Mouse (Mus musculus) adrenal gland, adult 18-20 months (tissue): Measurements from ENCODE around the gene Gm20458. TPM values are rescaled to one million over a fixed set of nuclear protein-coding genes. Genes with fewer than 3 reads are reported as not detected.

ENCODE experiments used
- DNase-seq, 2 experiments: peaks; one replicate each; pipeline ENCODE4 v3.0.0; 2021 to 2022; ENCODE audit warnings: low spot score in 2 of 2
- total RNA-seq, 2 experiments: library from RNA; stranded (reverse); gene quantifications; 1 replicate in 1 of 2; 2 replicates in 1 of 2; pipeline ENCODE4 v1.2.3; 2021

Gm20458 gene
- total RNA-seq, 2 experiments from 2014 or later, result 5.7 TPM; not detected in 1

- no peak for DNase-seq
These were observed 11.3 kb upstream of the Gm20458 start for GRCm38 (mm10) chr2:164449341-164450042.

- no peak for DNase-seq
These were observed 8.6 kb upstream of the Gm20458 start for GRCm38 (mm10) chr2:164452000-164452676.

- DNase-seq, result no peak
These were observed 7.6 kb upstream of the Gm20458 start for GRCm38 (mm10) chr2:164453047-164453757.

- DNase-seq, result no peak
These were observed 6.8 kb upstream of the Gm20458 start for GRCm38 (mm10) chr2:164453887-164454500.

GRCm38 (mm10) chr2:164454846-164455245 is 5.9 kb upstream of the Gm20458 start:
- peak in 1 of 2 experiments; percentile 70 for DNase-seq

GRCm38 (mm10) chr2:164455421-164456190 is 5.2 kb upstream of the Gm20458 start:
- peak in 1 of 2 experiments; percentile 58 for DNase-seq

- DNase-seq, result no peak
These were observed 4.4 kb upstream of the Gm20458 start for GRCm38 (mm10) chr2:164456413-164456812.

GRCm38 (mm10) chr2:164456864-164457300 is 3.9 kb upstream of the Gm20458 start, which contains the start of gene Sys1:
Gene Sys1, plus strand, starts transcription at chr2:164456964.
- DNase-seq, result no peak

- DNase-seq, result no peak
These were observed 2.8 kb upstream of the Gm20458 start for GRCm38 (mm10) chr2:164457942-164458341.

- DNase-seq, result no peak
These were observed 2.2 kb upstream of the Gm20458 start for GRCm38 (mm10) chr2:164458535-164458934.

GRCm38 (mm10) chr2:164465161-164465560 is 4.4 kb downstream of the Gm20458 start:
- no peak for DNase-seq

GRCm38 (mm10) chr2:164466787-164467186 is 6.0 kb downstream of the Gm20458 start:
- DNase-seq, result no peak

- peak in 1 of 2 experiments; percentile 50 for DNase-seq
These were observed 9.5 kb downstream of the Gm20458 start for GRCm38 (mm10) chr2:164470254-164470653.

- no peak for DNase-seq
These were observed 12.9 kb downstream of the Gm20458 start, which contains the start of gene Trp53tg5 for GRCm38 (mm10) chr2:164473624-164474023. Gene Trp53tg5, minus strand, starts transcription at chr2:164473724.

- peak in 1 of 2 experiments; percentile 49 for DNase-seq
These were observed 25.0 kb downstream of the Gm20458 start, which contains the start of gene Dbndd2 for GRCm38 (mm10) chr2:164485681-164486257. Gene Dbndd2, plus strand, starts transcription at chr2:164486106.

GRCm38 (mm10) chr2:164486258-164487114 is 25.7 kb downstream of the Gm20458 start:
- DNase-seq, result peak; percentile 52 to 73

GRCm38 (mm10) chr2:164487115-164487527 is 26.4 kb downstream of the Gm20458 start:
- no peak for DNase-seq

- DNase-seq, result no peak
These were observed 27.0 kb downstream of the Gm20458 start for GRCm38 (mm10) chr2:164487812-164488211.

- no peak for DNase-seq
These were observed 33.4 kb downstream of the Gm20458 start for GRCm38 (mm10) chr2:164494126-164494525.
